Mouse (Mus musculus) ES-E14 (cell line): ENCODE data around the gene Cxcl5. TPM values are rescaled to one million over a fixed set of nuclear protein-coding genes. Genes with fewer than 3 reads are reported as not detected.
A peak's percentile ranks its signal among the peaks of the same experiment; 100 is the strongest.

Experiments used
- DNase-seq: peaks from one replicate; pipeline ENCODE4 v3.0.0-alpha.2; 2013; ENCODE audit warnings: low read depth, low spot score
- H3K27ac ChIP-seq: 2 replicates; pipeline ENCODE4 v1.5.1; 2012; ENCODE audit warnings: low read depth, mild to moderate bottlenecking, low read length, moderate library complexity, mixed read lengths; ENCODE audit not compliant: poor library complexity, insufficient read depth, severe bottlenecking
- H3K36me3 ChIP-seq: 2 replicates; pipeline ENCODE4 v1.6.1; 2012; ENCODE audit warnings: mild to moderate bottlenecking, low read length, moderate library complexity, mixed read lengths; ENCODE audit not compliant: control insufficient read depth, poor library complexity, insufficient read depth, severe bottlenecking
- H3K4me1 ChIP-seq, 2 experiments: fragments of 150-350 bp in 1 of 2; sonication (generic) in 1 of 2; 2 replicates each; pipeline ENCODE4 v1.6.1; 2012; ENCODE audit warnings: low read length in 2 of 2, mild to moderate bottlenecking in 1 of 2, mixed read lengths in 1 of 2; ENCODE audit not compliant: control insufficient read depth in 2 of 2, insufficient read depth in 2 of 2, poor library complexity in 1 of 2
- H3K4me3 ChIP-seq, 2 experiments: fragments of 150-350 bp in 1 of 2; sonication (generic) in 1 of 2; 2 replicates each; pipeline ENCODE4 v1.5.1; 2012; ENCODE audit warnings: low read length in 2 of 2, low read depth in 1 of 2, mild to moderate bottlenecking in 1 of 2, mixed read lengths in 1 of 2; ENCODE audit not compliant: insufficient read depth in 1 of 2, poor library complexity in 1 of 2, severe bottlenecking in 1 of 2
- H3K9ac ChIP-seq: 2 replicates; pipeline ENCODE4 v1.6.1; 2012; ENCODE audit warnings: low read depth, mild to moderate bottlenecking, low read length, mixed read lengths; ENCODE audit not compliant: poor library complexity, insufficient read depth, severe bottlenecking
- H3K9me3 ChIP-seq: fragments of 150-350 bp; sonication (generic); 2 replicates; pipeline ENCODE4 v1.6.1; 2012; ENCODE audit warnings: low read depth, mild to moderate bottlenecking, low read length; ENCODE audit not compliant: control insufficient read depth, insufficient read depth
- CHD2 ChIP-seq: IDR thresholded peaks from 2 replicates; pipeline ENCODE4 v1.6.1; 2014; ENCODE audit warnings: mild to moderate bottlenecking, low read depth, low read length, inconsistent platforms
- HCFC1 ChIP-seq: IDR thresholded peaks from 2 replicates; pipeline ENCODE4 v1.6.1; 2012; ENCODE audit warnings: low read length, inconsistent platforms, borderline replicate concordance; ENCODE audit not compliant: insufficient read depth
- MAFK ChIP-seq: IDR thresholded peaks from 2 replicates; pipeline ENCODE4 v1.6.1; 2014; ENCODE audit warnings: mild to moderate bottlenecking, low read depth, low read length, inconsistent platforms; ENCODE audit not compliant: insufficient read depth
- ZC3H11A ChIP-seq: IDR thresholded peaks from 2 replicates; pipeline ENCODE4 v1.6.1; 2012; ENCODE audit warnings: low read depth, mild to moderate bottlenecking, inconsistent platforms, low read length, borderline replicate concordance
- ZNF384 ChIP-seq: IDR thresholded peaks from 2 replicates; pipeline ENCODE4 v1.6.1; 2012; ENCODE audit warnings: low read depth, low read length, inconsistent platforms
- in situ Hi-C, 2 experiments: fragments of 600-800 bp; cut with MboI; formaldehyde crosslinking; loops; one replicate each; pipeline ENCODE4 v1.15.1; 2025; ENCODE audit warnings: low sequenced_read_pairs in 2 of 2, inconsistent platforms in 1 of 2; ENCODE audit not compliant: unreplicated experiment in 2 of 2
- total RNA-seq: library from RNA; depleted of rRNA; stranded (reverse); fragments of 300-350 nt; gene quantifications from 2 replicates; pipeline ENCODE4 v1.2.3, GENCODE M21; 2012

Cxcl5 gene
- total RNA-seq, 1 experiment = 0.18 TPM

DNA sequence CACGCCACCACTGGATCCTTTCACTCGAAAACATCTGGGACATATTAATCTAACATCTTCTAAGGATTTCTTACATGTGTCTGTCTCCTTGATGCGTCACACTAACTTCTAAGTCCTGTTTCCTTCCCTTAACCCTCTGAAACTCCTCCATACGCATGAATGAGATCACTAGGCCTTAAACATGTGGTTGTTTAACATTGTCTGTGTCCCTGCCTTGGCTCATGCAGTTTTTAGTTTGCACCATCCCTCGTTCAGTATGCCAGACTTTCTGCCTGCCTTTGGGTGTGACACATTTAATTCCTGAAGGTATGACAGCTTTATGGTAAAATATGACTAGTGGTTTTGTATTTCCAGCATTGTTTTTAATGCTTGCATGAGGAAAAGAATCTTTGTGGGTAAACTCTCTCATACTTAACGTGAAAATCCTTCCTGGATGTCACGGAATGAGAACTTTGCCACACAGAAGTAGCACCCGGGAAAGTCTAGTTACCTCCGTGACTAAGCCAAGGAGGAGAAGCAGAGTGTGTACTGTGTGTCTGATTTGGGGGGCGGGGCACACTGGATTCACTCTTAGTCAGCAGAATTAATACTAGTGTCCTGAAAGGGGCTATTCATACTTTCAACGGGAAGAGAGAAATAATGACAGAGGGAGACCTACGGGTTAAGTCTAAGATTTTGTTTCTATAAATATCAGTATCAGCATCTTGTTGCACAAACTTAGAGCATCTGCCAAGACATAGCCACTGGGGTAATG lies 4.9 kb downstream of the Cxcl5 start:
- H3K4me3 ChIP-seq = no peak overlapping the region
- no peak overlapping the region for H3K9ac ChIP-seq
- TF ChIP-seq CHD2 (no peak), MAFK (no peak), ZC3H11A (no peak), HCFC1 (no peak), ZNF384 (no peak)
- H3K4me1 ChIP-seq = no peaks in the 10 kb centered on the region
- no peaks in the 10 kb centered on the region for H3K9me3 ChIP-seq
- H3K27ac ChIP-seq = no peak overlapping the region
- in situ Hi-C loops = no loop called here
- DNase-seq = no peak
- no peaks in the 10 kb centered on the region for H3K36me3 ChIP-seq

DNA sequence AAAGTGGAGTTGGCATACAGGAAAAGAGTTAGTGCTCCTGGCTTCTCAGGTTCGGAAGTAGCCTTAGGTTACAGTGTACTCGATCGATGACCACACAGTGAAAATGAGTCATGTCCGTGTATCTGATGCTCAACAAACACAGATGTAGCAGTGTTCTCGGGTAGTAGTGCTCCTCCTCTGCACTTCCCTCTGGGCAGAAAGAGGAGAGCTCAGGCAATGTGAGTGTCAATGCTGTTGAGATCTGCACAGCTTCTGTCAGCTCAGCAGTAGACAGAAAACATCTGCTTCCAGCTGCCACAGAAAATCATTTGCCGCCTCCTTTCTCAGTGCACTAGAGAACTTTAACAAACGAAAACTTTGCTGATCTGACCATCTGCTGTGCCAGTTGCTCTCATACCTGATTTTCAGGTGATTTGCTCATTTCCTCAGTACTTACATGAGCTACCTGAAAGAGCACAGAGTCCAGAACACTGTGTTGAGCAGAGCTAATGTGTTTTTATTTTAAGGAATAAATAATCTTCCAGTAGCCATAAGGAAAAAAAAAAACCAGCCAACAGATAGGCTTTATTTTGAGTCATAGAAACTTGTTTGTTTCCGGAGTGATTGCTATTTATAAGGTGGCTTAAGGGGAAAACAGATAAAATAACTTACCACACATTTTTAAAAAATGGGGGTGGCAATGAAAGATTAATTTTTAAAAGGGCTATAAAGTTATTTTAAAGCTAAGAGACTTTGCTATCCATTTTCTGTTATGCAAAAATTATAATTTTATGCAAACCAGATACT lies 6.9 kb downstream of the Cxcl5 start:
- in situ Hi-C loops = no loop called here
- DNase-seq = no peak
- H3K9me3 ChIP-seq = no peaks in the 10 kb centered on the region
- no peak overlapping the region for H3K27ac ChIP-seq
- no peaks in the 10 kb centered on the region for H3K4me1 ChIP-seq
- TF ChIP-seq ZC3H11A (no peak), CHD2 (no peak), HCFC1 (no peak), MAFK (no peak), ZNF384 (no peak)
- no peak overlapping the region for H3K4me3 ChIP-seq
- no peaks in the 10 kb centered on the region for H3K36me3 ChIP-seq
- H3K9ac ChIP-seq = no peak overlapping the region

DNA sequence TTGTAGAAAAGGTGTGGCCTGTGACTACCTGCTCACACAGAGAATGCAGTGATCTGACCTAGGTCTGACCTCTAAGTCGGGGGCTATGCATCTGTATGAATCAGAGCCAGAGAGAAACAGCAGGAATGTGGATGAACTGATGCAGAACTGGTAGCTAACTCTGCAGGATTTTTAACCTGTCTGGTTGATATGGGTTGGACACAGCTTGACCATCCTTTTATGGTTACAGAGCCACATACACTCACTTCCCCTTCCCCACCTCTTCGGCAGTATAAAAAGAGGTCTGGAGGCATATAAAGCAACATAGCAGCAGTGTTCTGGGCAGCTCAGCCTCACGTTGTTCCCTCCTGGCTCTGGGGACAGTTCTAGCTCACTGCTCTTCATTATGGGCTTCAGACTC lies 9.1 kb downstream of the Cxcl5 start, which contains the start of gene Ppbp:
Ppbp (plus strand) TSS at position 301 of the 400 bp plus-strand sequence.
- in situ Hi-C loops = no loop called here
- DNase-seq = no peak
- no peak for TF ChIP-seq ZC3H11A
- TF ChIP-seq HCFC1 = no peak
- no peak for TF ChIP-seq CHD2
- TF ChIP-seq MAFK = no peak
- no peak for TF ChIP-seq ZNF384

DNA sequence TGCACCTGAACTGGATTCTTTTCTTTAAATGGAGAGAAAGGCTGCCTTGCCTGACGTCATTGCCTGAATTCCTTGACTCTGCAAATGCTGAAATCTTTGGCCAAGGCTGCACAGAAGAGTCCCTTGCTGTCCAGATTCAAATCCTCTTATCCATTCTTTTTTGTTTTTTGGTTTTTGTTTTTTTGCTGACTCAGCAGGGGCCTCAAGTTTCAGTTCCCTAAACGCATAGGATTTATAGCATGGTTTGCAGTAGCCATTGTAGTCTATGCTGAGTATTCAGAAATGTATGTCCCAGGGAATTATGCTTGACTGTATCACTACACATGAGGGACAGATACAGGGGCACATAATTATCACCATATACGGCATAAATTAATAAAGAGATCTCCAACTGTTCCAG lies 12.2 kb downstream of the Cxcl5 start:
- in situ Hi-C loops = no loop called here
- no peaks in the 10 kb centered on the region for H3K9me3 ChIP-seq
- H3K9ac ChIP-seq = no peak overlapping the region
- no peak for DNase-seq
- no peak for TF ChIP-seq HCFC1
- no peak for TF ChIP-seq CHD2
- TF ChIP-seq MAFK = peak; percentile 97
- no peak overlapping the region for H3K4me3 ChIP-seq
- no peaks in the 10 kb centered on the region for H3K36me3 ChIP-seq
- no peaks in the 10 kb centered on the region for H3K4me1 ChIP-seq
- H3K27ac ChIP-seq = no peak overlapping the region

More for the DNA sequence above, 9.1 kb downstream of the Cxcl5 start, which contains the start of gene Ppbp:
- Histone ChIP-seq H3K9me3 (no peaks in the 10 kb centered on the region), H3K36me3 (no peaks in the 10 kb centered on the region), H3K9ac (no peak within 1 kb of the TSS), H3K4me1 (no peaks in the 10 kb centered on the region), H3K27ac (no peak within 1 kb of the TSS), H3K4me3 (no peak within 1 kb of the TSS)
